Mouse (Mus musculus) heart, embryonic 14.5 days (tissue): ENCODE measurements around the gene Emc3. TPM values are rescaled to one million over a fixed set of nuclear protein-coding genes. Genes with fewer than 3 reads are reported as not detected.

Experiments
- ATAC-seq: fragments of 200-750 bp; cut with Nextera tagmentation; 2 replicates; pipeline ENCODE4 v1.8.0; 2017; ENCODE audit warnings: low read depth, moderate TSS enrichment; ENCODE audit not compliant: insufficient number of reproducible peaks, insufficient read depth, low FRiP score
- H3K27ac ChIP-seq, 2 experiments: fragments of 200-500 bp in 1 of 2; fragments of 300-500 bp in 1 of 2; sonication (generic) in 1 of 2; replicated peaks in 1 of 2; 2 replicates each; pipeline ENCODE4 v1.5.1; 2012 to 2014; ENCODE audit warnings: low read depth in 2 of 2, low read length in 2 of 2, control low read depth in 1 of 2, mild to moderate bottlenecking in 1 of 2, mixed read lengths in 1 of 2; ENCODE audit not compliant: control insufficient read depth in 1 of 2, insufficient read depth in 1 of 2
- H3K27me3 ChIP-seq: fragments of 300-500 bp; sonication (generic); 2 replicates; pipeline ENCODE4 v1.6.1; 2014; ENCODE audit warnings: mild to moderate bottlenecking, low read length, control low read depth; ENCODE audit not compliant: control insufficient read depth, insufficient read depth
- H3K36me3 ChIP-seq: fragments of 300-500 bp; sonication (generic); 2 replicates; pipeline ENCODE4 v1.6.1; 2014; ENCODE audit warnings: mild to moderate bottlenecking, control low read depth, low read length, mixed read lengths; ENCODE audit not compliant: control insufficient read depth, insufficient read depth
- H3K4me1 ChIP-seq, 2 experiments: fragments of 200-500 bp in 1 of 2; fragments of 300-500 bp in 1 of 2; sonication (generic) in 1 of 2; 2 replicates each; pipeline ENCODE4 v1.6.1; 2012 to 2014; ENCODE audit warnings: low read length in 2 of 2, control low read depth in 1 of 2, mixed read lengths in 1 of 2; ENCODE audit not compliant: control insufficient read depth in 2 of 2, insufficient read depth in 2 of 2
- H3K4me2 ChIP-seq: fragments of 300-500 bp; sonication (generic); 2 replicates; pipeline ENCODE4 v1.6.1; 2014; ENCODE audit warnings: mild to moderate bottlenecking, low read length
- H3K4me3 ChIP-seq, 2 experiments: fragments of 200-500 bp in 1 of 2; fragments of 300-500 bp in 1 of 2; sonication (generic) in 1 of 2; 2 replicates each; pipeline ENCODE4 v1.5.1; 2012 to 2014; ENCODE audit warnings: low read length in 2 of 2, mild to moderate bottlenecking in 2 of 2, control low read depth in 1 of 2, low read depth in 1 of 2, moderate library complexity in 1 of 2; ENCODE audit not compliant: control insufficient read depth in 1 of 2, insufficient read depth in 1 of 2
- H3K9ac ChIP-seq: fragments of 300-500 bp; sonication (generic); 2 replicates; pipeline ENCODE4 v1.6.1; 2014; ENCODE audit warnings: mild to moderate bottlenecking, low read length
- H3K9me3 ChIP-seq: fragments of 300-500 bp; sonication (generic); 2 replicates; pipeline ENCODE4 v1.6.1; 2016; ENCODE audit warnings: low read length, control low read depth; ENCODE audit not compliant: control insufficient read depth
- WGBS: fragments of 180-500 bp; shearing (Covaris S2); extraction: QIAGEN DNeasy Blood & Tissue Kit; methylation state at CpG from one replicate; pipeline ENCODE4 v1.1.7; 2014; 5-methylcytosine and 5-hydroxymethylcytosine counted together
- microRNA-seq: library from miRNA; unstranded; fragments of <30 nt; microRNA quantifications from one replicate; pipeline ENCODE4, GENCODE M21; 2016
- polyA plus RNA-seq: library from polyadenylated mRNA; unstranded; fragments of >200 nt; fragmentation: Nextera tagmentation; extraction: Ambion mirVana; gene quantifications from 2 replicates; pipeline ENCODE4 v1.2.1, GENCODE M21; 2014

Gene Emc3
- polyA plus RNA-seq, 1 experiment from 2014 or later = 89.2 TPM

DNA sequence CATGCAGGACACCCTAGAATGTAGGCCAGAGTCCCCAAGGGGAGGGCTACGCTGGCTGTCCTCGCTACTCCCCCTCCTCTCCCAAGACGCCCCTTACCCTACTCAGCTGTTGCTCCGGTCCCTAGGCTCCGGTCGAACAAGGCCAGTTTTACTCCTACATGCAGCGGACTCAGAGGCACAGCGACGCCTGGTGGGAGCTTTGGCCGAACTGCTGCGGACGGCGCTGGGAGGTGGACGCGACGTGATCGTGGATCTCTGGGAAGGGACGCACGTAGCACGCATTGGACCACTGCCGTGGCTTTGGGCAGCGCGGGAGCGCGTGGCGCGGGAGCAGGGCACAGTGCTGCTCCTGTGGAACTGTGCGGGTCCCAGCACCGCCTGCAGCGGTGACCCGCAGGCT lies 62.0 kb downstream of the Emc3 start:
- WGBS = under 1% methylated on average over 29 of the region's 31 CpGs
- Histone ChIP-seq H3K4me3 (peak overlapping the region; percentile 42 to 45), H3K4me2 (peak overlapping the region; percentile 76), H3K27me3 (peaks cover 21% of the 10 kb centered on the region; the same call in 1 of the 2 replicates), H3K4me1 (peaks cover 16 to 20% of the 10 kb centered on the region in 2 experiments), H3K9ac (peak overlapping the region; percentile 55), H3K36me3 (no peaks in the 10 kb centered on the region), H3K9me3 (no peaks in the 10 kb centered on the region), H3K27ac (no peak overlapping the region)
- no peak for ATAC-seq

DNA sequence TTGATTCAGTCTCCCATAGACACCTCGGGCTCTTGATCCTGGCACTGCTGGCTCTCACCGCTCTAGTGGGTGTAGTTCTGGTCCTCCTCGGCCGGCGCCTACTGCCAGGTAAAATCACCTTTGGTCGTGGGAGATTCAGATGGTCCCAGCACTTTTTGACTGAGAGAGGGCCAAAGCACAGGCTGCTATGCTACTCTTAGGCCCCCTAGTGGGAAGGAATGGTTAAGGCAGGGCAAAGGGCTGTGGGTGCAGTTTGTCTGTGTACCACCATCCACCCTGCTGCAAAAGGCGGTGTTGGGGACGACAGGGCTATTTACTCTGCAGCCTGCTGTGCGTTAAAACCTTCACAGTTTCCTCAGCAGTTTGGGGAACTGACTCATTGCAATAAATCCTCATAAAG lies 62.4 kb downstream of the Emc3 start:
- Histone ChIP-seq H3K27me3 (peaks cover 21% of the 10 kb centered on the region; the same call in 1 of the 2 replicates), H3K9ac (peak overlapping the region; percentile 55), H3K27ac (no peak overlapping the region), H3K4me2 (peak overlapping the region; percentile 76), H3K36me3 (no peaks in the 10 kb centered on the region), H3K4me1 (peaks cover 16 to 20% of the 10 kb centered on the region in 2 experiments), H3K9me3 (no peaks in the 10 kb centered on the region), H3K4me3 (peak overlapping the region; percentile 42 to 45)
- WGBS = 9% methylated on average over 9 of the region's 9 CpGs
- no peak for ATAC-seq

DNA sequence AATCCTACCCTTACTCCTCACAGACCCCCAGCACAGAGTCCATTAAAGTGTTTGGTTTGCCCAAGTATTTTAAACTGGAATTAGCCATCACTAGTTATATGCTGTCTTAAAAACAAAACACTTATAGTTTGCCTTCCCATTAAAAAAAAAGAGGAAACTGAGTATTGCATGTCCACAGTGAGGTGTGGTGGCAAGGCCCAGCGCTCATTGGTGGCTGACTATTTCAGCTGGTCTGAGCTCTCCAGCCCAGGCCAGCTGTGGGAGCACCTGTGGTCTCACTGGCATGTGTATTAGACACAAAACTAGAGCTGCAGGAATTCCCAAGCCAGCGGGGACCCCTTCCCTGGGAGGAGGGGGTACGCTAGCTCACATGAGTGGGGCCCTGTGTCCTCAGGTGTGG lies 62.9 kb downstream of the Emc3 start:
- WGBS = 57% methylated on average over 3 of the region's 3 CpGs
- no peak overlapping the region for H3K4me2 ChIP-seq
- peaks cover 16 to 20% of the 10 kb centered on the region in 2 experiments for H3K4me1 ChIP-seq

DNA sequence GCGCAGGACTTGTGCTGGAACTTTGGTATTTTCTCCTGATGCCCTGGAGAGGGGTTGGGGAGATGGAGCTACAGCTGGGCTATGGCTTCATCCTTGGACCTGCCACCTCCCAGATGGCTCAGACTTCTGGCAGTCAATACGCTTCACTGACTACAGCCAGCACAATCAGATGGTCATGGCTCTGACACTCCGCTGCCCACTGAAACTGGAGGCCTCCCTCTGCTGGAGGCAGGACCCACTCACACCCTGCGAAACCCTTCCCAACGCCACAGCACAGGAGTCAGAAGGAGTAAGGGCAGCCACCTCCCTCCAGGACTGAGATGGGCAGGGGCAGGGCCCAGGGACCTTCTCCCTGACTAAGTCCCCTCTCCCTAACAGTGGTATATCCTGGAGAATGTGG lies 65.8 kb downstream of the Emc3 start:
- no peak overlapping the region for H3K4me2 ChIP-seq
- peaks cover 20% of the 10 kb centered on the region; the same call in 1 of the 2 replicates for H3K27me3 ChIP-seq
- no peak overlapping the region for H3K9ac ChIP-seq
- no peaks in the 10 kb centered on the region for H3K9me3 ChIP-seq
- 53% methylated on average over 5 of the region's 5 CpGs for WGBS
- no peak overlapping the region for H3K27ac ChIP-seq
- H3K36me3 ChIP-seq = no peaks in the 10 kb centered on the region
- H3K4me3 ChIP-seq = no peak overlapping the region
- peaks cover 5 to 7% of the 10 kb centered on the region in 2 experiments; a peak in 1 of 4 replicates for H3K4me1 ChIP-seq
- no peak for ATAC-seq

More for the DNA sequence above, 62.9 kb downstream of the Emc3 start:
- Histone ChIP-seq H3K4me3 (no peak overlapping the region), H3K27ac (no peak overlapping the region), H3K27me3 (peaks cover 21% of the 10 kb centered on the region; the same call in 1 of the 2 replicates), H3K9ac (0 out of 2 replicates have a peak overlapping the region, but pooled peaks have one; percentile 16), H3K36me3 (no peaks in the 10 kb centered on the region), H3K9me3 (no peaks in the 10 kb centered on the region)
- no peak for ATAC-seq

Small RNAs within 50 kb of the gene (microRNA-seq; reads per million reads assigned to microRNA genes)
- not detected for gene Gm23365

Other genes with a start within 250 kb of the Emc3 start
- gene Cpne9, start 249.3 kb downstream of the Emc3 start, polyA plus RNA-seq = 0.07 TPM in 1 of 2 replicates, not detected in the other
- gene Brpf1, start 224.5 kb downstream of the Emc3 start, polyA plus RNA-seq = 11.7 and 11.8 TPM in 2 replicates
- gene Ogg1, start 204.7 kb downstream of the Emc3 start, polyA plus RNA-seq = 10.1 and 10.3 TPM in 2 replicates
- gene Camk1, start 187.7 kb downstream of the Emc3 start, polyA plus RNA-seq = 131 and 134 TPM in 2 replicates
- gene Tada3, start 153.8 kb downstream of the Emc3 start, polyA plus RNA-seq = 38.6 and 42.2 TPM in 2 replicates
- 145 and 155 TPM in 2 replicates for gene Arpc4, start 153.5 kb downstream of the Emc3 start, polyA plus RNA-seq
- 1.0 and 1.4 TPM in 2 replicates for gene Ttll3, start 142.4 kb downstream of the Emc3 start, polyA plus RNA-seq
- 11.1 and 12.8 TPM in 2 replicates for gene Rpusd3, start 112.3 kb downstream of the Emc3 start, polyA plus RNA-seq
- gene Cidec, start 95.9 kb downstream of the Emc3 start, polyA plus RNA-seq = not detected in 2 replicates
- 54.2 and 57.5 TPM in 2 replicates for gene Jagn1, start 89.1 kb downstream of the Emc3 start, polyA plus RNA-seq
- 0.99 and 1.4 TPM in 2 replicates for gene Il17re, start 73.2 kb downstream of the Emc3 start, polyA plus RNA-seq
- gene Il17rc, start 60.2 kb downstream of the Emc3 start, polyA plus RNA-seq = 5.6 and 9.5 TPM in 2 replicates
- 30.7 and 32.6 TPM in 2 replicates for gene Creld1, start 48.4 kb downstream of the Emc3 start, polyA plus RNA-seq
- gene Prrt3, start 29.7 kb downstream of the Emc3 start, polyA plus RNA-seq = 0.13 and 0.27 TPM in 2 replicates
- 10.1 and 10.6 TPM in 2 replicates for gene Fancd2, start within 50 bp of the Emc3 start, polyA plus RNA-seq
- 0.31 TPM in 1 of 2 replicates, not detected in the other for gene Fancd2os, start 69.1 kb upstream of the Emc3 start, polyA plus RNA-seq
- gene Brk1, start 73.1 kb upstream of the Emc3 start, polyA plus RNA-seq = 184 and 197 TPM in 2 replicates
- 34.5 and 36.6 TPM in 2 replicates for gene Vhl, start 92.3 kb upstream of the Emc3 start, polyA plus RNA-seq
- 3.9 and 4.7 TPM in 2 replicates for gene Irak2, start 106.8 kb upstream of the Emc3 start, polyA plus RNA-seq
- 0.93 and 1.1 TPM in 2 replicates for gene Tatdn2, start 165.4 kb upstream of the Emc3 start, polyA plus RNA-seq
- 0.23 TPM in 1 of 2 replicates, not detected in the other for gene Ghrl, start 188.2 kb upstream of the Emc3 start, polyA plus RNA-seq
- gene Sec13, start 209.1 kb upstream of the Emc3 start, polyA plus RNA-seq = 186 and 211 TPM in 2 replicates